Mouse (Mus musculus) adrenal gland, postnatal 4 days (tissue): ENCODE measurements around the gene Tex21. TPM values are rescaled to one million over a fixed set of nuclear protein-coding genes. Genes with fewer than 3 reads are reported as not detected.

Source experiments
- total RNA-seq, 2 experiments: library from RNA; stranded (reverse); gene quantifications; 2 replicates each; pipeline ENCODE4 v1.2.3; 2021

Gene Tex21
- total RNA-seq, 2 experiments from 2014 or later = not detected

Other genes starting within 250 kb of the Tex21 start
- gene Esr2, start 69.5 kb downstream of the Tex21 start, total RNA-seq = under 1 TPM in 1 of 2 experiments, not detected in 1; 0.20 TPM
- 10 to 100 TPM; 48.3 to 56.2 TPM for gene Mthfd1, start 8.6 kb upstream of the Tex21 start, total RNA-seq
- 1 to 10 TPM; 1.9 to 2.4 TPM for gene Akap5, start 78.1 kb upstream of the Tex21 start, total RNA-seq
- 10 to 100 TPM; 16.5 to 16.6 TPM for gene Zbtb25, start 122.9 kb upstream of the Tex21 start, total RNA-seq
- 1 to 10 TPM; 8.9 to 9.4 TPM for gene Zbtb1, start 123.5 kb upstream of the Tex21 start, total RNA-seq
- 10 to 100 TPM; 22.7 to 24.4 TPM for gene Hspa2, start 157.4 kb upstream of the Tex21 start, total RNA-seq
- 1 to 10 TPM in 1 of 2 experiments, under 1 TPM in 1; 0.56 to 1.0 TPM for gene Ppp1r36, start 170.8 kb upstream of the Tex21 start, total RNA-seq